Mouse (Mus musculus) thymus, adult 2 months (tissue): ENCODE data around the gene Fam178b.

Experiments used
- CTCF ChIP-seq: fragments of 200-500 bp; IDR thresholded peaks from 2 replicates; pipeline ENCODE4 v1.5.1; 2012; ENCODE audit warnings: mild to moderate bottlenecking, control low read depth, low read length, moderate library complexity, borderline replicate concordance; ENCODE audit not compliant: control insufficient read depth, poor library complexity, insufficient read depth; ENCODE audit errors: extremely low read depth
- POLR2A ChIP-seq: fragments of 200-500 bp; IDR thresholded peaks from 2 replicates; pipeline ENCODE4 v1.6.1; 2012; ENCODE audit warnings: mild to moderate bottlenecking, low read length, control low read depth, moderate library complexity; ENCODE audit not compliant: control insufficient read depth, poor library complexity, insufficient read depth; ENCODE audit errors: extremely low read depth

DNA sequence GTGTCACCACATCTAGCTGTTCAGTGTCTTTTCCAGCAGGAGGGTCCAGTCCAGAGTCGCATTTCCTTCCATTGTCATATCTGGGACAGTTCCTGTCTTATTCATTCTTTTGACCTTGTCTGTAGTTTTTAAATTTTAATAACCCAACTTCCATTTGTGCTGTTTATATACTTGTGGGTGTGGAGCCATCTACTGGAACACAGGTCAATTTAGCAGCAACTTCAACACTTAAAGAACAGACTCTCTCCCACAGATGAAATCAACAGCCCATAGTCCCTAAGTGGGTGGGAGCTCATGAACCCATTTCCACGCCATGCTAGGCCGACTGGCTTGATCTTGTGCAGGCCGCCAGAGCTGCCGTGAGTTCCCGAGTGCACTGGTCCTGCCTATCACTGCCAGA lies 13.4 kb upstream of the Fam178b start:
- no peak for TF ChIP-seq POLR2A
- TF ChIP-seq CTCF, result no peak
